Mouse (Mus musculus) myocyte (in vitro differentiated cells): Measurements from ENCODE around the gene OR5BS1P. TPM values are rescaled to one million over a fixed set of nuclear protein-coding genes. Genes with fewer than 3 reads are reported as not detected.
"Not testable (repeated sequence)": the region's sequence is repeated elsewhere in the genome, so short reads cannot be mapped to it uniquely, and the experiment has no call there.

Experiments
- H3K27me3 ChIP-seq: one replicate; pipeline ENCODE4 v1.6.1; 2011; ENCODE audit not compliant: control insufficient read depth, insufficient read depth, insufficient read length
- H3K36me3 ChIP-seq: one replicate; pipeline ENCODE4 v1.6.1; 2011; ENCODE audit not compliant: control insufficient read depth, insufficient read depth
- H3K4me2 ChIP-seq: one replicate; pipeline ENCODE4 v1.6.1; 2011; ENCODE audit warnings: low read depth, control low read depth
- H3K4me3 ChIP-seq: one replicate; pipeline ENCODE4 v1.5.1; 2011; ENCODE audit warnings: mild to moderate bottlenecking, control low read depth, moderate library complexity
- H3K79me2 ChIP-seq: one replicate; pipeline ENCODE4 v1.6.1; 2011; ENCODE audit not compliant: control insufficient read depth, insufficient read depth
- H3ac ChIP-seq: one replicate; pipeline ENCODE4 v1.6.1; 2011; ENCODE audit not compliant: control insufficient read depth, insufficient read length
- CEBPB ChIP-seq: IDR thresholded peaks from 2 replicates; pipeline ENCODE4 v1.6.1; 2011; ENCODE audit warnings: mild to moderate bottlenecking, moderate library complexity; ENCODE audit not compliant: poor library complexity, insufficient read depth, severe bottlenecking
- E2F4 ChIP-seq: IDR thresholded peaks from one replicate; pipeline ENCODE4 v1.6.1; 2011; ENCODE audit warnings: mild to moderate bottlenecking, control low read depth, moderate library complexity; ENCODE audit not compliant: insufficient read depth
- MAX ChIP-seq: IDR thresholded peaks from one replicate; pipeline ENCODE4 v1.6.1; 2011; ENCODE audit warnings: low read depth, mild to moderate bottlenecking, control low read depth
- MYOD1 ChIP-seq, 3 experiments: IDR thresholded peaks; one replicate each; pipeline ENCODE4 v1.6.1; 2011; ENCODE audit warnings: control low read depth in 2 of 3, low read depth in 2 of 3, mild to moderate bottlenecking in 2 of 3, moderate library complexity in 1 of 3; ENCODE audit not compliant: insufficient read length in 2 of 3, control insufficient read depth in 1 of 3
- MYOG ChIP-seq, 3 experiments: IDR thresholded peaks; one replicate each; pipeline ENCODE4 v1.6.1; 2011; ENCODE audit warnings: control low read depth in 2 of 3, low read depth in 2 of 3, mild to moderate bottlenecking in 2 of 3; ENCODE audit not compliant: insufficient read length in 2 of 3, control insufficient read depth in 1 of 3, insufficient read depth in 1 of 3
- POLR2A ChIP-seq: IDR thresholded peaks from one replicate; pipeline ENCODE4 v1.6.1; 2011; ENCODE audit warnings: low read depth, mild to moderate bottlenecking, control low read depth, moderate library complexity; ENCODE audit not compliant: insufficient read length
- POLR2AphosphoS2 ChIP-seq: IDR thresholded peaks from one replicate; pipeline ENCODE4 v1.6.1; 2011; ENCODE audit warnings: low read depth, control low read depth; ENCODE audit not compliant: insufficient read length
- REST ChIP-seq: IDR thresholded peaks from one replicate; pipeline ENCODE4 v1.6.1; 2011; ENCODE audit warnings: mild to moderate bottlenecking, control low read depth, moderate library complexity; ENCODE audit not compliant: insufficient read depth, insufficient read length
- SRF ChIP-seq: IDR thresholded peaks from one replicate; pipeline ENCODE4 v1.6.1; 2011; ENCODE audit warnings: low read depth; ENCODE audit not compliant: control insufficient read depth, insufficient read length
- TCF12 ChIP-seq: IDR thresholded peaks from one replicate; pipeline ENCODE4 v1.6.1; 2011; ENCODE audit warnings: mild to moderate bottlenecking, control low read depth; ENCODE audit not compliant: poor library complexity, insufficient read depth, severe bottlenecking
- TCF3 ChIP-seq: IDR thresholded peaks from one replicate; pipeline ENCODE4 v1.6.1; 2011; ENCODE audit warnings: low read depth, control low read depth; ENCODE audit not compliant: insufficient read length
- USF1 ChIP-seq: IDR thresholded peaks from one replicate; pipeline ENCODE4 v1.6.1; 2011; ENCODE audit warnings: low read depth, mild to moderate bottlenecking, control low read depth, moderate library complexity
- polyA plus RNA-seq: library from polyadenylated mRNA; unstranded; fragments of >200 nt; fragmentation: generic; extraction: Trizol; gene quantifications from one replicate; pipeline ENCODE4 v1.2.1, GENCODE M21; 2012; ENCODE audit warnings: missing spikeins

The OR5BS1P gene
- polyA plus RNA-seq, 1 experiment: not detected

GRCm38 (mm10) chr15:98509387-98509786 lies 39.7 kb downstream of the OR5BS1P start:
- no peak overlapping the region for H3K4me2 ChIP-seq
- no peaks in the 10 kb centered on the region for H3K79me2 ChIP-seq
- no peaks in the 10 kb centered on the region for H3K27me3 ChIP-seq
- H3K36me3 ChIP-seq: no peaks in the 10 kb centered on the region
- H3ac ChIP-seq: no peak overlapping the region
- H3K4me3 ChIP-seq: no peak overlapping the region
- no peak for TF ChIP-seq POLR2AphosphoS2
- no peak for TF ChIP-seq POLR2A
- TF ChIP-seq USF1: no peak
- TF ChIP-seq E2F4: no peak
- no peak for TF ChIP-seq REST
- no peak for TF ChIP-seq MAX
- no peak for TF ChIP-seq MYOG (IDR thresholded peaks at IDR 0.05; ENCODE audit: control insufficient read depth in 1 of 3, insufficient read depth in 1 of 3, insufficient read length in 2 of 3, low read depth in 2 of 3)
- TF ChIP-seq MYOD1 (IDR thresholded peaks at IDR 0.05; ENCODE audit: control insufficient read depth in 1 of 3, insufficient read length in 2 of 3, low read depth in 2 of 3): no peak
- no peak for TF ChIP-seq TCF3
- TF ChIP-seq CEBPB: no peak
- no peak for TF ChIP-seq SRF
- TF ChIP-seq TCF12: no peak

- Histone ChIP-seq H3ac (no peak overlapping the region), H3K79me2 (no peaks in the 10 kb centered on the region), H3K4me3 (no peak overlapping the region), H3K36me3 (peaks cover 7% of the 10 kb centered on the region), H3K4me2 (peak overlapping the region; percentile 5), H3K27me3 (no peaks in the 10 kb centered on the region)
- TF ChIP-seq REST (no peak), MYOG (IDR thresholded peaks at IDR 0.05; ENCODE audit: control insufficient read depth in 1 of 3, insufficient read depth in 1 of 3, insufficient read length in 2 of 3, low read depth in 2 of 3) (peak in 1 of 3 experiments; percentile 9), E2F4 (no peak), MAX (no peak), SRF (no peak)
Measured at GRCm38 (mm10) chr15:98510438-98511385, 41.0 kb downstream of the OR5BS1P start.

- Histone ChIP-seq H3K4me3 (no peak overlapping the region), H3K27me3 (no peaks in the 10 kb centered on the region), H3K36me3 (peaks cover 9% of the 10 kb centered on the region), H3K79me2 (no peaks in the 10 kb centered on the region), H3ac (no peak overlapping the region), H3K4me2 (no peak overlapping the region)
- no peak for TF ChIP-seq E2F4
- no peak for TF ChIP-seq REST
- no peak for TF ChIP-seq MYOG (IDR thresholded peaks at IDR 0.05; ENCODE audit: control insufficient read depth in 1 of 3, insufficient read depth in 1 of 3, insufficient read length in 2 of 3, low read depth in 2 of 3)
Measured at GRCm38 (mm10) chr15:98511386-98511928, 41.8 kb downstream of the OR5BS1P start.

- H3K4me2 ChIP-seq: peak overlapping the region; percentile 87
- TF ChIP-seq MYOD1 (IDR thresholded peaks at IDR 0.05; ENCODE audit: control insufficient read depth in 1 of 3, insufficient read length in 2 of 3, low read depth in 2 of 3) (no peak), MYOG (IDR thresholded peaks at IDR 0.05; ENCODE audit: control insufficient read depth in 1 of 3, insufficient read depth in 1 of 3, insufficient read length in 2 of 3, low read depth in 2 of 3) (no peak), TCF3 (no peak), SRF (no peak), REST (no peak), E2F4 (no peak), POLR2AphosphoS2 (no peak), POLR2A (no peak)
- no peak overlapping the region for H3ac ChIP-seq
- H3K4me3 ChIP-seq: peak overlapping the region; percentile 6
- no peaks in the 10 kb centered on the region for H3K79me2 ChIP-seq
- peaks cover 15% of the 10 kb centered on the region for H3K36me3 ChIP-seq
- H3K27me3 ChIP-seq: no peaks in the 10 kb centered on the region
Measured at GRCm38 (mm10) chr15:98512232-98512631, 42.5 kb downstream of the OR5BS1P start.

GRCm38 (mm10) chr15:98512799-98513321 lies 43.2 kb downstream of the OR5BS1P start:
- Histone ChIP-seq H3K4me2 (peak overlapping the region; percentile 87), H3K4me3 (peak overlapping the region; percentile 6), H3K79me2 (no peaks in the 10 kb centered on the region), H3ac (no peak overlapping the region), H3K36me3 (peaks cover 21% of the 10 kb centered on the region), H3K27me3 (no peaks in the 10 kb centered on the region)
- TF ChIP-seq MAX: peak; percentile 37
- no peak for TF ChIP-seq REST
- peak; percentile 90 for TF ChIP-seq TCF3
- TF ChIP-seq TCF12: peak; percentile 88
- peak in 2 of 3 experiments; percentile 92 to 96 for TF ChIP-seq MYOD1 (IDR thresholded peaks at IDR 0.05; ENCODE audit: control insufficient read depth in 1 of 3, insufficient read length in 2 of 3, low read depth in 2 of 3)
- no peak for TF ChIP-seq CEBPB
- peak; percentile 84 to 94 (median 84) for TF ChIP-seq MYOG (IDR thresholded peaks at IDR 0.05; ENCODE audit: control insufficient read depth in 1 of 3, insufficient read depth in 1 of 3, insufficient read length in 2 of 3, low read depth in 2 of 3)
- no peak for TF ChIP-seq SRF
- peak; percentile 38 for TF ChIP-seq POLR2A
- peak; percentile 36 for TF ChIP-seq USF1
- TF ChIP-seq E2F4: no peak
- peak; percentile 56 for TF ChIP-seq POLR2AphosphoS2

- H3K36me3 ChIP-seq: peaks cover 29% of the 10 kb centered on the region
- H3K27me3 ChIP-seq, H3ac ChIP-seq, H3K79me2 ChIP-seq: not testable (repeated sequence)
- H3K4me2 ChIP-seq: peak overlapping the region; percentile 87
- H3K4me3 ChIP-seq: peak overlapping the region; percentile 6
Measured at GRCm38 (mm10) chr15:98513676-98514075, 44.0 kb downstream of the OR5BS1P start.
